Mouse (Mus musculus) kidney, postnatal 14 days (tissue): ENCODE measurements around the gene Slc9c1.

ENCODE experiments used
- DNase-seq: peaks from one replicate; pipeline ENCODE4 v3.0.0; 2022; ENCODE audit warnings: mixed read lengths

Gene Slc9c1

DNA sequence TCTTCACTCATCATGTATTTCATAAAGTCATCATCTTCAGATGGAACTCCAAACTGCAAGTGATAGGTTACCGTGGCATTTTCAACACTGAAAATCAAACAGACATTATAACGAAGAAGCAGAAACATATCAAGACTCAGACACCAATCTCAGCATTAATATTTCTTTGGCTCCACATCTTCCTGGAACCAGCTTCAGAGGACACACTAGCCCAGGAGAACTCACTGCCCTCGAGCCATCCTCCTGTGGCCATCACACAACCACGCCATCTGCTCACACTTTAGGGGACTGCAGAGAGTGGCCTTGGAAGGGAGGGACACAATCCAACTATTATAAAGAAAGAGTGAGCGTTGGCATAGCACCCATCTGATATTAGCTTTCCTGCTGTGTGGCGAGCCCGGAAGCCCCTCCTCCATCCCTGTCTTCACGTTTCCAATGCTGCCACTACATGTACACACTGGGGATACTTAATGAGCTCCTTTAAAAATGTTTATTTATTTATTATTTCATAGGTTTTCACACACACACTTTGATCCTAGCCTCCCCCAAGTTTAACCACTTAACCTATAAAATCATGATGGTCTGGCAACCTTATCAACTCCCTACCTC lies 94.5 kb downstream of the Slc9c1 start:
- DNase-seq: no peak

- DNase-seq: peak; percentile 71
Measured at GRCm38 (mm10) chr16:45630347-45630960, 95.3 kb downstream of the Slc9c1 start.

GRCm38 (mm10) chr16:45632420-45632819 lies 97.3 kb downstream of the Slc9c1 start:
- no peak for DNase-seq

GRCm38 (mm10) chr16:45635826-45636225 lies 100.7 kb downstream of the Slc9c1 start:
- no peak for DNase-seq

DNA sequence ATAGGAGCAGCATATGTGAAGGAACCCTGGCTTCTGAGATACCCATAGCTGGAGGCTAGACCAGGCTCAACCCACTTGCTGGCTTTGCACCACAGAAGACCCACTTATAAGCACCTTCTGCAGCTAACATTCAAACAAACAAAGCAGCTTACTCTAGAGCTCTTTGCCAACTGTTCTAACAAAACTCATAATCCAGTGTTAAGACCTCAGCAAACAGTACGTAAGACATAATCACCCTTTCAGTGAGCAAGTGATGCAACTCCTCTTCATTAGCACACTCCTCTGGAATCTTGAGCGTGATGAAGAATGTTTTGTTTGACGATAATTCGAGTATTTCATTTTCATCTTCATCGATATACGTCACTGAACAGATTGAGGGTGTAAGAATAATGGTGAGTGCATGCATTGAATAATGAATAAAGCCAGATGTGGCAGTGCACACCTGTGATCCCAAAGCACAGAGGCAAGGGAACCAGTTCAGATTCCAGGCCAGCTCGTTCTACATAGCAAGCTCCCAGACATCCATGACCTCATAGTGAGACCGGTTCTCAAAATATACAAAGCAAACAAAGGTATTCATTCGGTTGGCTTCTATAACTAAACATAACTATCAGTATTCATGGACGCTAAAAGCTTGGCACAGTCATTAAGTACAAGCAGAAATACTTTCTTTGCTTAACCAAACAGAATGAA lies 105.1 kb downstream of the Slc9c1 start:
- DNase-seq: no peak

GRCm38 (mm10) chr16:45641301-45641700 lies 106.2 kb downstream of the Slc9c1 start:
- no peak for DNase-seq

DNA sequence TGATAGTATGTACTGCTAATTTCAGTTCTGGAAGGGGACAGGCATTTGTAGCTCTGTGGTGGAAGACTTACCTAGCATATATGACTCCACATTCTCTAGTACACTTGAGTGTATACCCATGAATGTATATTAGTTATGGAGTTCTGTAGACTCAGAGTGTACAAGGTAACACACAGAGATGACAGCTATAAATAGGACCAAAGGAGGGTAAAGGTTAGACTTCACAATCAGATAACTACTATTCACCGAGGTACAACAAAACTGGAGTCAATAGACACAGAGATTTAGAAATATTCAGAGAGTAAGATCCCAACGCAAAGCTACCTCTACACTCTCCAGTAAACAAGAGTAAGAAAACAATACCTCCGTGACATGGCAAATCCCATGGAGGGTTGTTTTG lies 108.8 kb downstream of the Slc9c1 start:
- DNase-seq: no peak

DNA sequence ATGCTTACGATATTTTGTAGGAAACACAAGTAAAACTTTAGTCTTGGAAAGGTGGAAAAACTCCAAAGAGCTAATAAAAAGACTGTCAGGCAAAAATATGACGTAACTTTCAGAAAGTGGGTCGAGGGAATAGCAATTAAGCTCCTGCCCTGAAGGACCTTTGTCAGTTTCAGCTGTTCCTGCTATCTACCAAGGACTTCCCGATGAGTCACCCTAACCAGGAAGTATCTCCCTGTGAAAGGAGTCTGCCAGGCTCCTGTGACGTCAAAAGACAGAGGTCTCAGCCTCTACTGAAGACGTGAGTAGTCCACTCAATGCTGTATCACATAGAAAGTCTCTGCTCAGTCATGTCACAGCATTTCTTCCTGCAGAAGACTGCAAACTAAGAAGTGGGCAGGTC lies 109.3 kb downstream of the Slc9c1 start:
- peak; percentile 28 for DNase-seq

DNA sequence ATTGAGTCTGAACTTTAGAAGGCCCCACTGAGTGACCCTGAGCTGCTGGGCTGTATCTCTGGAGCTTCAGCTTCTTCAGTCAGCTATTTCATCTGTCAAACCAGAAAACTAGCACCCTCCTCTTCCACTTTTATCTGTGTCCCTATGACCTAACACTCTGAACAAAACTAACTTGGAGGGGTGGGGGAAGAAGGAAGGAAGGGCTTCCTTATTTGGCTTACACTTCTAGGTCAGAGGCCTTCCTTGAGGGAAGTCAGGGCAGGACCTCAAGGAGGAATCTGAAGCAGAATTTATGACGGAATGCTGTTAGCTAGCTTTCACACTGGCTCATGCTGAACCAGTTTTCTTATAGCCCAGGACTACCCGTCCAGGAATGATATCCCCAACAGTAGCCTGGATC lies 116.4 kb downstream of the Slc9c1 start:
- DNase-seq: no peak

DNA sequence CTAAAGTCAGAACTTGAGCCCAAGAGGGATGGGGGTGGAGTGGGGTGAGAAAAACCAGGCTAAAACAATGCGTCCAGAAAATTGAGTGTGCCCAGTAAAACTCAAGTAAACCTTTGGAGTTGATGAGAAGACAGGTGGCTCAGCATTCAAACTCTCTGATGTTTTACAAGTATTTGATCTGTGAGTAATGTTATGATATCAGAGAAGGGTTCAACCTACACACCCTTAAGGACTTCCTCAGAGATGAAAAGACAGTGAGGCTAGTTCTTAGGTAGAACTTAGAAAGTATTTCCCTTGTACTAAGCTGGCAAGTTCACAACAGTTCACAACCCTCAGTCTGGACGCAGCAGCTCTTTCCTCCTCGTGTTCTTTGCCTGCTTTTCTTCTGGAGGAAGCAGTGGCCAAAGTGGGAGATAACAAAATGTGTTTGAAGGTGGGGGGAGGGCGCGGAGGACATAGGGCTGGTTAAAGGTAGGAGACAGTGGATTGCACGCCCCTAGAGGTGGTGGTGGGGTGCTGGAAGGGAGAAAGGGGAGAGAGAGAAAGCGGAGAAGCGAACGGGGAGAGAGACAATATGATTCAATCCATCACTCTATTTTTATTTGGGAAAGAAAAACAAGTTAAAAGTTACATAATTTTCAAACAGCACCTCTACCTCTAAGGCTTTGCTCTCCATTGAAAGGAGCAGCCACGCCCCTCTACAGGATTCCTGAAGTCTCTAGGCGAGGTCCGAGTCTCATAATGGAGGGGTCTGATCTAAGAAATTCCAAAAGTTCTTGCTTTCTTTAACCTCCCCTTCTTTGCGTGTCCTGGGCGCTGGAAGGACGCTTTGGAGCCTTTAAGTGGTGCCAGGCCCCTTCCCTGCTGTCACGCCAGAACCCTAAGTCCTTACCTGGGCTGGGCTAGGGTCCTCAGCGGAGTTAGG lies 118.2 kb downstream of the Slc9c1 start:
- no peak for DNase-seq

DNA sequence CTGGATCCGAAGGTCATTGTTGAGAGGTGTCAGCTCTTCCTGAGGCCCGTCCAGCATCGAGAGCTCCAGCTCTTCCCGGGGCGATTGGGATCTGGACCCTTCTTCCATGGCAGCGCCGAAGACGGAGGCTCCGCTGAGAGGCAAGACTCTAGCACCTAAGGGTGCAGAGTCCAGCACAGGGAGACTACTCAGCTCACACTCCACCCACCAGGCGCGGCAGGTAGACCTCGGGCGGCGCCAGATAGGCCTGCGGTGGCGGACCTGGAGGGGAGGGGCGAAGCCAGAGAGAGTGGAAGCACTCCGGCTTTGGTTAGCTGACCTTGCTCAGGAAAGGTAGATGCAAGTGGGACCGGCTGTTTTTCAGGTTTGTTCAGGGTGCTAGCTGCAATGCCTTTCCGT lies 118.8 kb downstream of the Slc9c1 start, which contains the start of gene BC016579:
Gene BC016579, minus strand, starts transcription at position 135 of the 399 bp plus-strand sequence.
- peak; percentile 66 for DNase-seq

GRCm38 (mm10) chr16:45654465-45654864 lies 119.4 kb downstream of the Slc9c1 start:
- no peak for DNase-seq
